Comparison of ENCODE assay signal across 10 mouse cellular contexts in the genomic region with DNA sequence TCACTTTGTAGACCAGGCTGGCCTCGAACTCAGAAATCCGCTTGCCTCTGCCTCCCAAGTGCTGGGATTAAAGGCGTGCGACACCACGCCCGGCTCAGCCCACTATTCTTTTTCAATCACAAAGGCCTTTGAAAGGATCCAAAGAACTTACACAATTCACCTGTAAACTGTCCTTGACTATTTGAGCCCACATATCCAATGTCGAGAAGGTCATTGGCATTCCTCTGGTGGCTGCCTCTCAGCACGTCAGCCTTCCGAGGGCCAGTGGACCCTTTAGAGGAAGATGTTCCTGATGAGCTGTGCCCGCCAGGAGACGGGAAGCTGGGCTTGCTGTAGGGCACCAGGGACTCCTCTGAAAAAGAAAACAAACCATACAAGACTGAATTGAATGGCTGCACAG.
"Had no signal": no experiment of that assay in that cellular context is flagged by ENCODE, and none has a peak within 500 bp of the region (broad histone marks: within the 10 kb centered on the region; RNA-seq: fewer than 3 reads in every experiment).

No protein-coding gene starts in this region.

- DNase-seq: liver, postnatal 0 days; lung, adult 2 months; lung, postnatal 14 days; lung, postnatal 36 days; right cerebral cortex, postnatal 25 days; right cerebral cortex, postnatal 4 days; spleen, adult 18-20 months; thymus, adult 18-20 months; thymus, postnatal 14 days; thymus, postnatal 36 days had no signal
